Mouse (Mus musculus) heart, embryonic 14.5 days (tissue): ENCODE measurements around the gene Gpsm3. TPM values are rescaled to one million over a fixed set of nuclear protein-coding genes. Genes with fewer than 3 reads are reported as not detected.
"Not testable (repeated sequence)": the region's sequence is repeated elsewhere in the genome, so short reads cannot be mapped to it uniquely, and the experiment has no call there.

Experiments used
- ATAC-seq: fragments of 200-750 bp; cut with Nextera tagmentation; 2 replicates; pipeline ENCODE4 v1.8.0; 2017; ENCODE audit warnings: low read depth, moderate TSS enrichment; ENCODE audit not compliant: insufficient number of reproducible peaks, insufficient read depth, low FRiP score
- H3K27ac ChIP-seq, 2 experiments: fragments of 200-500 bp in 1 of 2; fragments of 300-500 bp in 1 of 2; sonication (generic) in 1 of 2; replicated peaks in 1 of 2; 2 replicates each; pipeline ENCODE4 v1.5.1; 2012 to 2014; ENCODE audit warnings: low read depth in 2 of 2, low read length in 2 of 2, control low read depth in 1 of 2, mild to moderate bottlenecking in 1 of 2, mixed read lengths in 1 of 2; ENCODE audit not compliant: control insufficient read depth in 1 of 2, insufficient read depth in 1 of 2
- H3K27me3 ChIP-seq: fragments of 300-500 bp; sonication (generic); 2 replicates; pipeline ENCODE4 v1.6.1; 2014; ENCODE audit warnings: mild to moderate bottlenecking, low read length, control low read depth; ENCODE audit not compliant: control insufficient read depth, insufficient read depth
- H3K36me3 ChIP-seq: fragments of 300-500 bp; sonication (generic); 2 replicates; pipeline ENCODE4 v1.6.1; 2014; ENCODE audit warnings: mild to moderate bottlenecking, control low read depth, low read length, mixed read lengths; ENCODE audit not compliant: control insufficient read depth, insufficient read depth
- H3K4me1 ChIP-seq, 2 experiments: fragments of 200-500 bp in 1 of 2; fragments of 300-500 bp in 1 of 2; sonication (generic) in 1 of 2; 2 replicates each; pipeline ENCODE4 v1.6.1; 2012 to 2014; ENCODE audit warnings: low read length in 2 of 2, control low read depth in 1 of 2, mixed read lengths in 1 of 2; ENCODE audit not compliant: control insufficient read depth in 2 of 2, insufficient read depth in 2 of 2
- H3K4me2 ChIP-seq: fragments of 300-500 bp; sonication (generic); 2 replicates; pipeline ENCODE4 v1.6.1; 2014; ENCODE audit warnings: mild to moderate bottlenecking, low read length
- H3K4me3 ChIP-seq, 2 experiments: fragments of 200-500 bp in 1 of 2; fragments of 300-500 bp in 1 of 2; sonication (generic) in 1 of 2; 2 replicates each; pipeline ENCODE4 v1.5.1; 2012 to 2014; ENCODE audit warnings: low read length in 2 of 2, mild to moderate bottlenecking in 2 of 2, control low read depth in 1 of 2, low read depth in 1 of 2, moderate library complexity in 1 of 2; ENCODE audit not compliant: control insufficient read depth in 1 of 2, insufficient read depth in 1 of 2
- H3K9ac ChIP-seq: fragments of 300-500 bp; sonication (generic); 2 replicates; pipeline ENCODE4 v1.6.1; 2014; ENCODE audit warnings: mild to moderate bottlenecking, low read length
- H3K9me3 ChIP-seq: fragments of 300-500 bp; sonication (generic); 2 replicates; pipeline ENCODE4 v1.6.1; 2016; ENCODE audit warnings: low read length, control low read depth; ENCODE audit not compliant: control insufficient read depth
- WGBS: fragments of 180-500 bp; shearing (Covaris S2); extraction: QIAGEN DNeasy Blood & Tissue Kit; methylation state at CpG from one replicate; pipeline ENCODE4 v1.1.7; 2014; 5-methylcytosine and 5-hydroxymethylcytosine counted together
- polyA plus RNA-seq: library from polyadenylated mRNA; unstranded; fragments of >200 nt; fragmentation: Nextera tagmentation; extraction: Ambion mirVana; gene quantifications from 2 replicates; pipeline ENCODE4 v1.2.1, GENCODE M21; 2014

The Gpsm3 gene
- 6.1 and 7.5 TPM in 2 replicates for polyA plus RNA-seq

DNA sequence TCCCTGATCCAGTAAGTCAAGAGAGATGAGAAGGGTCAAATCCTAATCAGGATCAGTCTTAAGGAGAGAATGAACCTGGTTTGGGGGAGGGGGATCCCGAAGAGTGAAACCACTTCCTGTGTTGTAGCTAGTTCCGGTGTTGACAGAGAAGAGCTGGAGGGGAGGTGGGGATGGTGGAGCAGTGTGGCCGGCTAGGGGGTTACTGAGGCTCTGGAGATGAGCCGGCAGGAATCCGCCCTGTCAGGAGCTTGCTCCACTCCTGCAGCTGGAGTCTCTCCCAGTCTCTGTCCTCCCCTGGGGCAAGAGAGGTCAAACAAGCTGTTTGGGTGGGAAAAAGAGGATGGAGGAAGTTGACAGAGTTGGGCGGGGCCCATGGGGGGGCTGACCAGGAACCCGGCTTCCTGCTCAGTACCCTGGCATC is at the start of gene Gpsm3:
Gene Gpsm3 (plus strand): TSS at position 126 of the 421 bp plus-strand sequence.
- peak within 1 kb of the TSS; percentile 97 for H3K4me2 ChIP-seq
- no peaks in the 10 kb centered on the region for H3K27me3 ChIP-seq
- peaks cover 9% of the 10 kb centered on the region for H3K36me3 ChIP-seq
- H3K27ac ChIP-seq: peak within 1 kb of the TSS; percentile 33 to 94; a peak in 3 of 4 replicates
- WGBS: 30% methylated on average over 7 of the region's 7 CpGs
- no peaks in the 10 kb centered on the region for H3K9me3 ChIP-seq
- ATAC-seq: no peak
- H3K4me3 ChIP-seq: no peak within 1 kb of the TSS
- peaks cover 27 to 61% of the 10 kb centered on the region in 2 experiments for H3K4me1 ChIP-seq
- H3K9ac ChIP-seq: peak within 1 kb of the TSS; percentile 39; the same call in 1 of the 2 replicates

DNA sequence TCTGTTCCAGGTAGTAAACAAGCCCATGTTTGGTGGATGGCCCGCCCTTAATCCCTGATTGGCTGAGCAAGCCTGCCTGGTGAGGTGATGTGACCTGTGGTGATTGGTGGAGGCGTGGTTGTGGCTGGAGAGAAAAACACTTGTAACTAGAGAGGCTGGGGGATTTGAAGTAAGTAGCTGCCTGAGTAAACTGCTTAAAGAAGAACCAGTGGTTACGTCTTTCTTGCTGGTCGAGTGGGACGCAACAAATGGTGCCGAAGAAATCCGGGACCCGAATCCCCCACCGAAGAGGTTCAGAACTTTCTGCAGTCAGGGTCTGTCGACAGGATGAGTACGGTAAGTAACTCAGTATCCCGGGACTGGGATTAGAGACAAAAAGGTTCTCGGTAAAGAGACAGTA is 46.0 kb upstream of the Gpsm3 start:
- not testable (repeated sequence) for ATAC-seq, H3K27ac ChIP-seq, H3K27me3 ChIP-seq, H3K9ac ChIP-seq, H3K4me2 ChIP-seq, H3K9me3 ChIP-seq, H3K4me1 ChIP-seq, H3K36me3 ChIP-seq, H3K4me3 ChIP-seq
- WGBS: 88% methylated on average over 12 of the region's 13 CpGs

DNA sequence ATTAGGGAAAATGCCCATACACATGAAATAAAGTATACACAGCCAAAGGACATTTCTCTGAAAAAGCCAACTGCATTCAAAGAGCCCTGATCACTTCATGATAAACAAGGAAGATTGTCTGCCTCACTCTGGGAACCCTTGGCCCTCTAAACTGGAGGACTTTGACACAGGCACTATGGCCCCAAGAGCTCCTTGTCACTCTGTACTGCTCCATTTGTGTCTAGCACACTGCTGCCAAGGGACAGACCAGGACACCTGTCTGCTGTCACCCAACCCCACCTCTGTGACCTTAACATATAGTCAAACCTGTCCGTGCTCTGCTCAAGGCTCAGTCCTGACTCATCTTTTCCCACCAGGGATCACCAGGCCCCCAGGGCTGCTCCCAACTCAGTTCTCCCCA is 42.8 kb upstream of the Gpsm3 start:
- Histone ChIP-seq H3K27ac (no peak overlapping the region), H3K4me3 (no peak overlapping the region), H3K4me2 (no peak overlapping the region), H3K9me3 (no peaks in the 10 kb centered on the region), H3K27me3 (no peaks in the 10 kb centered on the region), H3K36me3 (no peaks in the 10 kb centered on the region), H3K9ac (no peak overlapping the region), H3K4me1 (no peaks in the 10 kb centered on the region)
- WGBS: 80% methylated on average over 1 of the region's 1 CpGs
- ATAC-seq: no peak

DNA sequence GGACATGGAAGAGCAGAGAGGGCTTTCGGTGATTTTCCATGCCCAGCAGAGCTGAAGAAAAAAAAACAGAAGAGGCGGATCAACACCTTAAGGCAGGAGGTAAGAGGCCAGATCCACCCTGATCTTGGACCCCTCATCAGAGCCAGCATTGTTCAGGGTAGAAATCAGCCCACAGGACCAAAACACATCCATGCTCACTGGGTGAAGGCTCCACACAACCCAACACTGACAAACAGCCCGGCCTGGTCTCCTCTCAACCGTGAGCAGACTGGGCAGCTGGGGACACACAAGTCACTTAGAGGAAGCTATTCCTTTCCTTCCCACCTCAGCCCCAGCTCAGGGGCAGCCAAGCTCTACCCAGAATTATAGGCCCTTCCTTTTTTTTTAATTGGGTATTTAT is 42.0 kb upstream of the Gpsm3 start:
- ATAC-seq: no peak
- 86% methylated on average over 4 of the region's 4 CpGs for WGBS
- H3K36me3 ChIP-seq: no peaks in the 10 kb centered on the region

DNA sequence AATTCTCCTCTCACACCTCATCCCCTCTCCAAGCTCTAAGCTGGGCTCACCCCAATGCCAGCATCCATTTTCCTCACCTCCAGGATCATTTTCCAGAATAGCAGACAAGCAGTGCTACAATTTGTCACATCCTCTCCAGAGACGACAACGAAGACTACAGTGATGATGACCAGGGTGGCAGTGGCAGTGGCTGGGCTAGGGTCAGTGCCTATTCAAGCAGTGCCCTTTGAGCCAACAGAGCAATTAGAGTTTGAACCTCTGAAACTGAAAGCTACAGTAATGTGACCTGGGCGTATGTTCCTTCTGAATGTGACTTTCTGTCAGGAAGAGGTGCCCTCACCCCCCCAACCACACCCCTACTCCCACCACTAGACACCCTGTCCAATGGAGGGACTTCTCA is 40.5 kb upstream of the Gpsm3 start:
- Histone ChIP-seq H3K27me3 (no peaks in the 10 kb centered on the region), H3K27ac (no peak overlapping the region), H3K4me1 (no peaks in the 10 kb centered on the region), H3K9ac (no peak overlapping the region), H3K9me3 (no peaks in the 10 kb centered on the region), H3K36me3 (no peaks in the 10 kb centered on the region), H3K4me2 (no peak overlapping the region), H3K4me3 (no peak overlapping the region)
- no peak for ATAC-seq
- 85% methylated on average over 3 of the region's 3 CpGs for WGBS

More for the DNA sequence above, 42.0 kb upstream of the Gpsm3 start:
- no peak overlapping the region for H3K4me3 ChIP-seq
- no peak overlapping the region for H3K27ac ChIP-seq
- no peak overlapping the region for H3K9ac ChIP-seq
- no peaks in the 10 kb centered on the region for H3K9me3 ChIP-seq
- no peaks in the 10 kb centered on the region for H3K27me3 ChIP-seq
- H3K4me2 ChIP-seq: no peak overlapping the region
- no peaks in the 10 kb centered on the region for H3K4me1 ChIP-seq

DNA sequence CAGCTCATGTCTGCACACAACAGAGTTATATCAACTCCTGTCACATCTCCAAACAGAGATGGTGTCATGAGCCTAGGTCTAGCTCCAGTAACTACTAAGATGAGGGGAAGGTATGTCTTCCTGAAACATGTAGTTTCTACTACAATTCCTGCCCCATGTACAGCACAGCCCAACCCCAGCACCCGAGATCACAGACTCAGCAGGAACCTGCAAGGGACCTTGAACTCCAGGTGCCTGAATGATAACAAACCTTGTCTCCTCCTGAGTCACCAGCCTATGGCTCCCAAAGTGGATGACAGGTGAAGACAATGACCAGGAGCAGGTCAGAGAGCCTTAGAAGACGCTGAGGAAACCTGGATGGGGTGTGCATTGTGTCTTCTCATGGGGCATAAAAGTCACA is 39.8 kb upstream of the Gpsm3 start:
- no peaks in the 10 kb centered on the region for H3K4me1 ChIP-seq
- no peak for ATAC-seq
- H3K9me3 ChIP-seq: no peaks in the 10 kb centered on the region
- no peak overlapping the region for H3K4me2 ChIP-seq
- no peaks in the 10 kb centered on the region for H3K27me3 ChIP-seq
- no peak overlapping the region for H3K4me3 ChIP-seq
- 69% methylated on average over 2 of the region's 2 CpGs for WGBS
- H3K9ac ChIP-seq: no peak overlapping the region
- H3K36me3 ChIP-seq: no peaks in the 10 kb centered on the region
- H3K27ac ChIP-seq: no peak overlapping the region

DNA sequence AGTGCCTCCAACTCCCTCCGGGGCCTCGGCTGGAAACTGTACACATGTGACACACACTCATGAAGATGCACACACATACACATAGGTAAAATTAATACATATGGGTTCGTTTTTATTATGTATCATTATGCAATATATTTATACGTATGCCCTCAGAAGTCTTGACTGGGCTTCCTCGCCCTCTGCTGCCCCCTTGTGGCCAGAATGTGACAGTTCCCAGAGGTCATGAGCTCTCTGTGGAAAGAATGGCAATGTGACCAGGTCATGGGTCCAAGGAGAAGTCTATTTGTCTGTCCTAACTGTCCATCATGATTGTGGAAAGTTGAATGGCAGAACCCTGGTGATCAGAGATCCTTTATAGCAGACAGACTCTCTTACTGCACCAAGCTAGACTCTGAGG is 34.1 kb upstream of the Gpsm3 start:
- Histone ChIP-seq H3K27ac (no peak overlapping the region), H3K27me3 (no peaks in the 10 kb centered on the region), H3K4me2 (no peak overlapping the region), H3K4me3 (no peak overlapping the region), H3K9me3 (0 out of 2 replicates have a peak, but pooled peaks cover under 1% of the 10 kb centered on the region), H3K4me1 (no peaks in the 10 kb centered on the region), H3K9ac (no peak overlapping the region), H3K36me3 (no peaks in the 10 kb centered on the region)
- no peak for ATAC-seq
- 24% methylated on average over 5 of the region's 5 CpGs for WGBS

DNA sequence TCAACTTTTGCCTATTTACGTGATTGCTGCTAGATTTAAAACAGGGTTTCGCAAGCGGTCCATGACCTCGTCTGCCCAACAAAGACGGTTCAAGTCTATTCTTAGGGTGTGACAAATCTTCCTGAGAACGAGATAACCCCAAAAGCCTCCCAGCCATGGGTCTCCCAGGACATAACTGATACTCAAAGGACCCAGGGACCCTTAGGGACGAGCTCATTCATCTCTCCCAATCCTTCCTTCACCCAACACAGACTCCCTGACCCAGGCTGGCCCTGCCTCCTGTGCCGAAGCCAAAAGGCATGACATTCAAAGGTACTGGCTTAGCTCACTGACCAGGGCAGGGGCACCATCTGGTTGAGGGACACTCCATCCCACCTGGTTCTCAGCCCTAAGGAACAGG is 33.2 kb upstream of the Gpsm3 start:
- Histone ChIP-seq H3K36me3 (no peaks in the 10 kb centered on the region), H3K4me2 (no peak overlapping the region), H3K27ac (no peak overlapping the region), H3K4me3 (no peak overlapping the region), H3K9me3 (0 out of 2 replicates have a peak, but pooled peaks cover 2% of the 10 kb centered on the region), H3K9ac (no peak overlapping the region), H3K27me3 (no peaks in the 10 kb centered on the region), H3K4me1 (no peaks in the 10 kb centered on the region; a peak in 1 of 4 replicates)
- 69% methylated on average over 8 of the region's 8 CpGs for WGBS
- ATAC-seq: no peak
